Mouse (Mus musculus) erythroblast, embryonic 14.5 days (primary cell): ENCODE data around the gene Rdh16f2. TPM values are rescaled to one million over a fixed set of nuclear protein-coding genes. Genes with fewer than 3 reads are reported as not detected.

ENCODE experiments used
- H3K27me3 ChIP-seq: 2 replicates; pipeline ENCODE4 v1.6.1; 2012; ENCODE audit warnings: inconsistent platforms; ENCODE audit not compliant: control insufficient read depth
- H3K36me3 ChIP-seq: 2 replicates; pipeline ENCODE4 v1.6.1; 2012; ENCODE audit warnings: mild to moderate bottlenecking, inconsistent platforms; ENCODE audit not compliant: control insufficient read depth
- H3K4me1 ChIP-seq: 2 replicates; pipeline ENCODE4 v1.6.1; 2012; ENCODE audit warnings: inconsistent platforms; ENCODE audit not compliant: control insufficient read depth
- H3K4me3 ChIP-seq: replicated peaks from 2 replicates; pipeline ENCODE3; 2012; ENCODE audit warnings: moderate library complexity, mild to moderate bottlenecking, inconsistent platforms
- H3K9me3 ChIP-seq: 2 replicates; pipeline ENCODE4 v1.6.1; 2012; ENCODE audit warnings: low read length, inconsistent platforms, mixed read lengths; ENCODE audit not compliant: control insufficient read depth
- GATA1 ChIP-seq: IDR thresholded peaks from 2 replicates; pipeline ENCODE4 v1.6.1; 2012; ENCODE audit warnings: low read length, inconsistent platforms, mixed read lengths
- TAL1 ChIP-seq: IDR thresholded peaks from 3 replicates; pipeline ENCODE4 v1.6.1; 2012; ENCODE audit warnings: low read length, inconsistent platforms, mixed read lengths
- polyA plus RNA-seq: library from polyadenylated mRNA; stranded (reverse); fragments of >175 nt; gene quantifications from 2 replicates; pipeline ENCODE4 v1.2.3, GENCODE M21; 2012

Rdh16f2 gene
- polyA plus RNA-seq, 1 experiment = not detected

DNA sequence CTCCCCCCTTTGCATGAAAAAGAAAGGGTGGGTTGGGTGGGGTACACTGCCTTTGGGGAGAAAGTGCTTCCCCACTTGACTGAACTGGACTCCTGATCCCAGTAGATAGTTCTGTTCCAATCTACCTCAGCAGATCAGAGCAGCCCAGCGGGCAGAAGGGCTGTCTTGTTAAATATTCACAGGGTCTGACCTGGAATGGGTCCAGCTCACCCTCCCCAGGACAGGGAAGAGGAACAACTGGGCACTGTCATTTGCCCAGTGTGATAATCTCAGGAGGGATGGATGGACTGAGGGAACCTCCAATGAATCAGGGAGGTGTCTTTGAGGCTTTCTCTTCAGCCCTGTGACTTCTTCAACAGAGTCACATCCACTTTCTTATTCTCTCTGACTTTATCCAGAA lies 18.2 kb upstream of the Rdh16f2 start:
- Histone ChIP-seq H3K36me3 (no peaks in the 10 kb centered on the region), H3K27me3 (no peaks in the 10 kb centered on the region), H3K4me1 (no peaks in the 10 kb centered on the region), H3K9me3 (no peaks in the 10 kb centered on the region), H3K4me3 (no peak overlapping the region)
- no peak for TF ChIP-seq GATA1
- TF ChIP-seq TAL1 = no peak

DNA sequence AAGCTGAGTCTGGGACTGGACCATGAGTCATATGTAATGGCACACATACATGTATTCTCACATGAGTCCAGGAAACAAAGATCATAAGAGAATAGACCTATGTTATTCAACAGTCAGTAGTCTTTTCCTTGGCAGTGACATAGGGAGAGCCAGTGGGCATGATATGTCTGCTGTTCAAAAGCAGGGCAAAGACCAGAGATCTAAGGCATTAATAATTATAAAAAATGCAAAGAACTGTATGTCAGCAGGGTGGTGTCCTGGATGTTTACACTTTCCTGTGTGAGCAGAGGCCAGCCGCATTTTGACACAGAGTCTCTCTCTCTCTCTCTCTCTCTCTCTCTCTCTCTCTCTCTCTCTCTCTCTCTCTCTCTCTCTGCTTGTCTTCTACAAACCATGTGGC lies 16.6 kb upstream of the Rdh16f2 start, which contains the start of gene Rdh19:
Gene Rdh19, plus strand, starts transcription at position 301 of the 400 bp plus-strand sequence.
- TF ChIP-seq TAL1 (no peak), GATA1 (no peak)
- no peaks in the 10 kb centered on the region for H3K36me3 ChIP-seq
- no peaks in the 10 kb centered on the region for H3K9me3 ChIP-seq
- no peaks in the 10 kb centered on the region for H3K27me3 ChIP-seq
- H3K4me3 ChIP-seq = no peak within 1 kb of the TSS
- H3K4me1 ChIP-seq = no peaks in the 10 kb centered on the region

GRCm38 (mm10) chr10:127856376-127856775 lies 9.9 kb upstream of the Rdh16f2 start:
- no peaks in the 10 kb centered on the region for H3K9me3 ChIP-seq
- no peaks in the 10 kb centered on the region for H3K4me1 ChIP-seq
- H3K36me3 ChIP-seq = no peaks in the 10 kb centered on the region
- no peaks in the 10 kb centered on the region for H3K27me3 ChIP-seq
- no peak for TF ChIP-seq TAL1
- TF ChIP-seq GATA1 = no peak
- no peak overlapping the region for H3K4me3 ChIP-seq

- no peak overlapping the region for H3K4me3 ChIP-seq
- H3K9me3 ChIP-seq = no peaks in the 10 kb centered on the region
- H3K4me1 ChIP-seq = no peaks in the 10 kb centered on the region
- no peaks in the 10 kb centered on the region for H3K27me3 ChIP-seq
- H3K36me3 ChIP-seq = no peaks in the 10 kb centered on the region
- no peak for TF ChIP-seq GATA1
- no peak for TF ChIP-seq TAL1
Observed at GRCm38 (mm10) chr10:127864931-127865330, 1.3 kb upstream of the Rdh16f2 start.

GRCm38 (mm10) chr10:127872484-127872883 lies 6.2 kb downstream of the Rdh16f2 start:
- TF ChIP-seq TAL1 (no peak), GATA1 (no peak)
- Histone ChIP-seq H3K4me3 (no peak overlapping the region), H3K36me3 (no peaks in the 10 kb centered on the region), H3K27me3 (no peaks in the 10 kb centered on the region), H3K4me1 (no peaks in the 10 kb centered on the region), H3K9me3 (peaks cover 2% of the 10 kb centered on the region; the same call in 1 of the 2 replicates)

DNA sequence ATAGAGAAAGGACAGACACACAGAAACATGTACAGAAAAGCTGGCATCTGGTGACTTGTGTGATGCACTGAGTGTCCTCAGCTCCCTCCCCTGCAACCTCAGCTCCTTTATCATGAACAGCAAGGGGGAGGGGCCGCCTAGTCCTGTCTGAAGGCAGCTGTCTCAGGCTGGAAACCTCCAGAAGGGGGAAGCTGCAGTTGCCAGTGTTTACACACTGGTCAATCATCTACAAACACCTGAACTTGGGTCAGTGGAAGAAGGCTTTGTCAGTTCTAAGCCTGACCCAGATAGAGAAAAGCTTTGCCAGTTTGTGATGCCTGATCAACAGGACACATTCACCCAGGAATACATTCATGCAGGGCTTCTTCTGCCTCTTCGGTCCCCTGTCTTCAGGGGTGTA lies 11.4 kb downstream of the Rdh16f2 start:
- no peaks in the 10 kb centered on the region for H3K27me3 ChIP-seq
- TF ChIP-seq GATA1 = no peak
- TF ChIP-seq TAL1 = no peak
- no peaks in the 10 kb centered on the region for H3K9me3 ChIP-seq
- no peaks in the 10 kb centered on the region for H3K36me3 ChIP-seq
- no peak overlapping the region for H3K4me3 ChIP-seq
- peaks cover 14% of the 10 kb centered on the region for H3K4me1 ChIP-seq

GRCm38 (mm10) chr10:127878262-127879057 lies 12.2 kb downstream of the Rdh16f2 start:
- Histone ChIP-seq H3K36me3 (no peaks in the 10 kb centered on the region), H3K4me1 (peaks cover 14% of the 10 kb centered on the region), H3K9me3 (no peaks in the 10 kb centered on the region), H3K27me3 (no peaks in the 10 kb centered on the region), H3K4me3 (no peak overlapping the region)
- TF ChIP-seq TAL1 (no peak), GATA1 (no peak)

DNA sequence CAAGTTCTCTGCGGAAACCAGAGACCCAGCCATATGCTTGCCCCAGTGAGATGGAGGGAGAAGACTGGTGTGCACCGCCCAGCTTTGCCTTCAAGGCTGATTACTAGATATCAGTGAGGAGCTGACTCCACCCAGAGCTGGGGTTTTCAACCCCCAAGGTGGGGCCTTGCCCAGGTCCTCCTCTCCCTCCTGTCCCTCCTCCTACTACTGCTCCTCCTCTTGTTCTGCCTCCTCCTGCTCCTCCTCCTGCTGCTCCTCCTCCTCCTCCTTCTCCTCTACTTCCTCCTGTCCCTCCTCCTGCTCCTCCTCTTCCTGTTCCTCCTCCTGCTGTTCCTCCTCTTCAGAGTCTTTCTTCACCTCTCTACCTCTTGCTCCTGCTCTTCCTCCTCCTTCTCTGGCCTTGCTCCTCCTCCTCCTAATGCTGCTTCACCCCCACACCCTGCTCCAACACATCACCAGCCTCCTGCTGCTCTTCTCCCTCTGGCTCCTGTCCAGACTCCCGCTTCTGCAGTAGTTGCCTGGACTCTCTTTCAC lies 12.9 kb downstream of the Rdh16f2 start:
- Histone ChIP-seq H3K9me3 (no peaks in the 10 kb centered on the region), H3K4me3 (no peak overlapping the region), H3K4me1 (peaks cover 14% of the 10 kb centered on the region), H3K27me3 (no peaks in the 10 kb centered on the region), H3K36me3 (no peaks in the 10 kb centered on the region)
- TF ChIP-seq GATA1 = no peak
- no peak for TF ChIP-seq TAL1

DNA sequence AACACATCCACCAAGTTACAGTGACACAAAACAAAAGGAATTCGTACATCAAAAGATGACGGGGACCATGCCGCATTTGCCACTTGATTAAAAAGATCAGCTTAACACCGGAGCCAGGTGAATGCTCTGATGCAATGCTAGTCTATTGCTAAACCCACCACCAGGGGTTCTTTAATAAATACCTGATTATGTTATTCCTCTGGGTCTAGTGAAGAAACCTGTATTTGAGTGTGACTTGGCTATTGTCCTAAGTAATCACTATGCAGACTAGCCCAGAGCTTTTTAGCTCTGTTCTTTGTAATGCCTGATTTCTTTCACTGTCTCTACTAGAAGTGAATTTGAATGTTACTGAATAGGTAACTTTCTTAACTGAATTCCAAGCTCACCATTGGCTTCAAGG lies 14.8 kb downstream of the Rdh16f2 start:
- Histone ChIP-seq H3K4me3 (no peak overlapping the region), H3K9me3 (no peaks in the 10 kb centered on the region), H3K36me3 (no peaks in the 10 kb centered on the region), H3K4me1 (peaks cover 14% of the 10 kb centered on the region), H3K27me3 (no peaks in the 10 kb centered on the region)
- TF ChIP-seq GATA1 = no peak
